Mouse (Mus musculus): ENCODE measurements around the gene Pik3r3. TPM values are rescaled to one million over a fixed set of nuclear protein-coding genes. Genes with fewer than 3 reads are reported as not detected.

Pik3r3 gene
- polyA plus RNA-seq (2015; fragmentation: Nextera tagmentation; extraction: Ambion mirVana): 0.30 and 0.46 TPM in 2 replicates

DNA sequence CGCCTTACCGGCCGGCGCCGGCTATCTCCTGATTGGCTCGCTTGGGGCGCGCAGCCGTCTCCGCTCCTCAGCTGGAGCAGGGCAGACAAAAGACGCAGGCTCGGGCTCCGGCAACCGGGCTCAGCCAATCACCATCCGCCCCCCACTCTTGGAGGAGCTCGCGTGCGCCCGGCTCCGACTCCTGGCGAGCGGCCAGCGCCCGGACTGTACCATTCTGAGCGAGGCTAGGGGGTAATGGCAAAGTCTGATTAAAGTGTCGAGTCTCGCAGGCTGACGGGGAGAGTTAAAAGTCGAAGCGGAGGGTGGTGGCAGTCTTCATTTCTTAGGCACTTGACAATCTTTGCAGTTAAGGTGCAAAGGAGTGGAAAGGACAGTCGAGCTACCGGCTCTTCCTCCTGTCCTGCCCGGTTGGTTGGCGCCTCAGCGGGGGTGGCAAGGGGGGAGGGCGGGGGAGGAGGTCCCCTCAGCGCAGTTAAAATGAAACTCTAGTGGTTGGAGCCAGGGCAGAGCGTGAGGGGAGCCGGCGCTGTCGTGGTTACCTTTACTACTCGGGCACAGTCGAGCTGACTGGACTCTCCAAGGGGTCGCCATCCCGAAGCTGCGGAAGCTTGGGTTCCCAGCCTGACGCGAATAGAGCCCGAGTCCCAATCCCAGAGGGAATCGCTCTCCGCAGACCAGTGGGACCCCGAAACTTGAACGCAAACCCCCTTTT lies at the start of gene Pik3r3:
Gene Pik3r3, plus strand, starts transcription at position 479 of the 712 bp plus-strand sequence.
- Histone ChIP-seq H3K9ac (replicated peaks) (peak within 1 kb of the TSS; percentile 77), H3K27me3 (ENCODE audit: insufficient read depth, low read length) (peaks cover 16% of the 10 kb centered on the region; the same call in 1 of the 2 replicates), H3K27ac (ENCODE audit: low read depth) (peak within 1 kb of the TSS; percentile 89), H3K4me3 (ENCODE audit: low read depth, low read length) (peak within 1 kb of the TSS; percentile 73), H3K36me3 (replicated peaks; ENCODE audit: insufficient read depth, low read length) (no peaks in the 10 kb centered on the region), H3K4me1 (ENCODE audit: insufficient read depth) (peaks cover 6% of the 10 kb centered on the region; the same call in 1 of the 2 replicates), H3K4me2 (ENCODE audit: low read depth, low read length) (peak within 1 kb of the TSS; percentile 96), H3K9me3 (ENCODE audit: low read length) (no peaks in the 10 kb centered on the region)
- peak; percentile 100 for ATAC-seq
- WGBS (ENCODE audit: insufficient replicate concordance): under 1% methylated on average over 53 of the region's 53 CpGs
- TF ChIP-seq CTCF (IDR thresholded peaks at IDR 0.05; ENCODE audit: low read depth) (no peak), EP300 (IDR thresholded peaks at IDR 0.05; ENCODE audit: low read depth) (peak; percentile 68)
- DNase-seq: peak; percentile 96

DNA sequence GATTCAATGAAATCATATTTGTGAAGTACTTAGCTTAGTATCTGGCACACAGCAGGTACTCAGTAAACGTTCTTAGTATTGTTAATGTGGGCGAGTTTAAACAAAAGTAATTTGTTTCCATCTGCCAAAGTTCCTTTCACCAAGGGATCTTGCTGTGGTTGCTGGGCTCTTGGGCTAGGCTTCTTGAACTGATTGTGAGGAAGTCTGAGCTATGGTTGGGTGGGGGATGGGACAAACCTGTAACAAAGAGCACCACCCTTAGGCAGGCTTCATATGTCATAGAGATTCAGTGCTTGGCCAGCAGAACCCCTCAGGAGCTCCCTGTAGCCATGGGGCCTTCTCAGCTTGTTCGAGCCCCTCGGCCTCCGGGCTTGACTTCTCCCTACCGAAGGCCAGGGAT lies 48.3 kb upstream of the Pik3r3 start, which contains the start of the genes 1700042G07Rik and Gm49337:
Gene 1700042G07Rik, plus strand, starts transcription at position 301 of the 400 bp plus-strand sequence.
Gene Gm49337, plus strand, starts transcription at position 313 of the 400 bp plus-strand sequence.
- TF ChIP-seq CTCF (IDR thresholded peaks at IDR 0.05; ENCODE audit: low read depth) (no peak), EP300 (IDR thresholded peaks at IDR 0.05; ENCODE audit: low read depth) (no peak)
- Histone ChIP-seq H3K4me2 (ENCODE audit: low read depth, low read length) (no peak within 1 kb of the TSS), H3K4me3 (ENCODE audit: low read depth, low read length) (no peak within 1 kb of the TSS), H3K4me1 (ENCODE audit: insufficient read depth) (peaks cover 27% of the 10 kb centered on the region), H3K36me3 (replicated peaks; ENCODE audit: insufficient read depth, low read length) (no peaks in the 10 kb centered on the region), H3K9ac (replicated peaks) (no peak within 1 kb of the TSS), H3K27me3 (ENCODE audit: insufficient read depth, low read length) (0 out of 2 replicates have a peak, but pooled peaks cover 3% of the 10 kb centered on the region), H3K9me3 (ENCODE audit: low read length) (no peaks in the 10 kb centered on the region), H3K27ac (ENCODE audit: low read depth) (no peak within 1 kb of the TSS)
- 77% methylated on average over 6 of the region's 6 CpGs for WGBS (ENCODE audit: insufficient replicate concordance)
- DNase-seq (no peak), ATAC-seq (no peak)

DNA sequence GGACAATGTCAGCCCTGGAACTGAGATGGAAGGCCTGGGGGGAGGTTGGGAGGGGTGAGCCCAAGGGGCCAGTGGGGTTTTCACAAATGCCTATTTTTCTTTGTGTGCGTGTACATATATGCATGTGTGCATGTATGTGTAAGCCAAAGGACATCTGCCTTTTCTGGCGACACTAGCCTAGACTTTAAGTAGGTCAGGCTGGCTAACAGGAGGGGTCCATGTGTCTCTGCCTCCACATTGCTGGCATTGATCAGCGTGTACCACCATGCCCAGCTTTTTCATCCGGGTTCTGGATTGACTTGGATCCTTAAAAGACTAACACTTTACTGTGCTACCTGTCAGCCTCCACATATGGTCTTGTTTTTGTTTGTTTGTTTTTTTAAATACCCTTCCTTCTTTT lies 47.7 kb upstream of the Pik3r3 start:
- WGBS (ENCODE audit: insufficient replicate concordance): 89% methylated on average over 4 of the region's 4 CpGs
- no peak for ATAC-seq
- H3K4me1 ChIP-seq (ENCODE audit: insufficient read depth): peaks cover 27% of the 10 kb centered on the region

DNA sequence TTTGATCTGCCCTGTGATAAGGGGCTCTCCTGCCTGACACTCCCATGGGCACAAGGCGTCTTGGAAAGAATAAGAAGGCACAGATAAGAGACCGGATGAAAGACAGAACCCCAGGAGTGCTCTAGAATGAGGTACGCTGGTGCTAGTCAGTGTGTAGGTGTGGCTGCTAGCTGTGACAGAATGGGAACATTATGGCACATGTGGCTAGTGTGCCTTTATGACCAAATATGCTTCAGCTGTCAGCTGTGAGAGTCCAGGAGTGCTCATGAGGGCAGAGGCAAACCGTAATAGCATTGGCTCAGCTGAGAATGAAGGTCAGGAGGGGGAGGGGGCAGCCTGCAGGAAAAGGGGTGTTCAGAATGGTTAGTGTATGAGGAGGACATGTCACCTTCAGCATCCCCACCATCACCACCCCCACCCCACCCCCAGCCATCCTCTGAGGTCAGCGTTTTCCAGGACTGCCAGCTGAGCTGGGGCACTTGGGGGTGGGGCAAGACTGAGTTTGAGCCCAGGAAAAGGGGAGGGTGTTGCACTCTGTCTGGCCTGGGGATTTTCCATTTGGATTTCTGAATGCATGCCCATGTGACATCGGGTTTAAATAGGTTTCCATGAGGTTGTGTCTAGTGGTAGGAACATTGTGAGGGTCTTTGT lies 46.8 kb upstream of the Pik3r3 start:
- Histone ChIP-seq H3K27me3 (ENCODE audit: insufficient read depth, low read length) (0 out of 2 replicates have a peak, but pooled peaks cover 3% of the 10 kb centered on the region), H3K4me3 (ENCODE audit: low read depth, low read length) (no peak overlapping the region), H3K4me1 (ENCODE audit: insufficient read depth) (peaks cover 27% of the 10 kb centered on the region), H3K27ac (ENCODE audit: low read depth) (no peak overlapping the region), H3K4me2 (ENCODE audit: low read depth, low read length) (no peak overlapping the region), H3K36me3 (replicated peaks; ENCODE audit: insufficient read depth, low read length) (no peaks in the 10 kb centered on the region), H3K9me3 (ENCODE audit: low read length) (no peaks in the 10 kb centered on the region), H3K9ac (replicated peaks) (no peak overlapping the region)
- ATAC-seq: no peak
- DNase-seq: no peak
- WGBS (ENCODE audit: insufficient replicate concordance): 51% methylated on average over 6 of the region's 6 CpGs
- no peak for TF ChIP-seq CTCF (IDR thresholded peaks at IDR 0.05; ENCODE audit: low read depth)
- no peak for TF ChIP-seq EP300 (IDR thresholded peaks at IDR 0.05; ENCODE audit: low read depth)

More for the DNA sequence above, 47.7 kb upstream of the Pik3r3 start:
- Histone ChIP-seq H3K4me2 (ENCODE audit: low read depth, low read length) (no peak overlapping the region), H3K27ac (ENCODE audit: low read depth) (no peak overlapping the region), H3K4me3 (ENCODE audit: low read depth, low read length) (no peak overlapping the region), H3K9ac (replicated peaks) (no peak overlapping the region), H3K36me3 (replicated peaks; ENCODE audit: insufficient read depth, low read length) (no peaks in the 10 kb centered on the region), H3K9me3 (ENCODE audit: low read length) (no peaks in the 10 kb centered on the region), H3K27me3 (ENCODE audit: insufficient read depth, low read length) (0 out of 2 replicates have a peak, but pooled peaks cover 3% of the 10 kb centered on the region)
- no peak for DNase-seq
- no peak for TF ChIP-seq EP300 (IDR thresholded peaks at IDR 0.05; ENCODE audit: low read depth)
- TF ChIP-seq CTCF (IDR thresholded peaks at IDR 0.05; ENCODE audit: low read depth): no peak

DNA sequence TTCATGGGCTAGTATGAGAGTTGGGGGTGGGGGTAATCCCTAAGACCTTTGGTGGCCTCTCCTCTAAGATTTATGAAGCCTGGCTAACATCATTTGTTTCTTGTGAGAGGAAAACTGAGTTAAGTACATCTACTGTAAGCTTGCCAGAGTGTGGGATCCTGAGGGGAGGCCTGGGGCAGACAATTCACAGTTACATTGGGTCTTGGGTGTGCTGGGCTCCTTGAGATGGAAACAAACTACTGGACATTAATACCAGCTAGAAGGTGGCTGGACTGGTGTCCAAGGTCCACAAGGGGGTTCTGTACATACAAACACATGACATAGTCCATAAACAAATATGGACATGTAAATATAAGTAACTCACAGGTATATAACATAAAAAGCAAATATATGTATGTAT lies 46.3 kb upstream of the Pik3r3 start:
- ATAC-seq (no peak), DNase-seq (no peak)
- Histone ChIP-seq H3K4me1 (ENCODE audit: insufficient read depth) (peaks cover 27% of the 10 kb centered on the region), H3K4me3 (ENCODE audit: low read depth, low read length) (no peak overlapping the region), H3K36me3 (replicated peaks; ENCODE audit: insufficient read depth, low read length) (no peaks in the 10 kb centered on the region), H3K9ac (replicated peaks) (no peak overlapping the region), H3K9me3 (ENCODE audit: low read length) (no peaks in the 10 kb centered on the region), H3K4me2 (ENCODE audit: low read depth, low read length) (no peak overlapping the region), H3K27ac (ENCODE audit: low read depth) (no peak overlapping the region), H3K27me3 (ENCODE audit: insufficient read depth, low read length) (0 out of 2 replicates have a peak, but pooled peaks cover 3% of the 10 kb centered on the region)
- no peak for TF ChIP-seq EP300 (IDR thresholded peaks at IDR 0.05; ENCODE audit: low read depth)
- no peak for TF ChIP-seq CTCF (IDR thresholded peaks at IDR 0.05; ENCODE audit: low read depth)
